Mouse (Mus musculus) MN1 (cell line): ENCODE data around the gene Pex1.
"Not testable (repeated sequence)": the region's sequence is repeated elsewhere in the genome, so short reads cannot be mapped to it uniquely, and the experiment has no call there.

Experiments used
- DNase-seq: peaks from one replicate; pipeline ENCODE4 v3.0.0-alpha.2; 2016; ENCODE audit warnings: low spot score

Pex1 gene

GRCm38 (mm10) chr5:3645326-3645725 lies 49.5 kb downstream of the Pex1 start:
- DNase-seq, result no peak

- peak; percentile 18 for DNase-seq
These were observed 50.7 kb downstream of the Pex1 start for GRCm38 (mm10) chr5:3646539-3646938.

- peak; percentile 66 for DNase-seq
These were observed 51.3 kb downstream of the Pex1 start for GRCm38 (mm10) chr5:3646991-3647707.

GRCm38 (mm10) chr5:3647708-3648121 lies 51.8 kb downstream of the Pex1 start:
- peak; percentile 92 for DNase-seq

GRCm38 (mm10) chr5:3648206-3648848 lies 52.5 kb downstream of the Pex1 start:
- DNase-seq, result no peak

- DNase-seq, result no peak
These were observed 53.0 kb downstream of the Pex1 start for GRCm38 (mm10) chr5:3648849-3649210.

- DNase-seq, result no peak
These were observed 55.0 kb downstream of the Pex1 start, which contains the start of gene Tmbim7 for GRCm38 (mm10) chr5:3650881-3651280. Tmbim7 (plus strand) TSS chr5:3651181.

GRCm38 (mm10) chr5:3651621-3652020 lies 55.8 kb downstream of the Pex1 start:
- DNase-seq, result no peak

- not testable (repeated sequence) for DNase-seq
These were observed 57.2 kb downstream of the Pex1 start for GRCm38 (mm10) chr5:3652903-3653575.

GRCm38 (mm10) chr5:3653801-3654200 lies 57.9 kb downstream of the Pex1 start:
- no peak for DNase-seq

GRCm38 (mm10) chr5:3657085-3657484 lies 61.2 kb downstream of the Pex1 start, which contains the start of gene Gatad1:
Gatad1 (minus strand) TSS chr5:3657185.
- no peak for DNase-seq

- no peak for DNase-seq
These were observed 69.4 kb downstream of the Pex1 start for GRCm38 (mm10) chr5:3665225-3665624.

GRCm38 (mm10) chr5:3666585-3666984 lies 70.7 kb downstream of the Pex1 start:
- DNase-seq, result no peak

GRCm38 (mm10) chr5:3669938-3670554 lies 74.2 kb downstream of the Pex1 start:
- no peak for DNase-seq
